ENCODE assay signal across 15 mouse cellular contexts in genomic region chr7:144731897-144732291, GRCm38 (mm10). TPM values are rescaled to one million over a fixed set of nuclear protein-coding genes. Genes with fewer than 3 reads are reported as not detected.
DNase-seq lines count a peak whose midpoint lies in the region; ATAC-seq and TF ChIP-seq lines count a peak whose summit lies in the region.
"Had no signal": no experiment of that assay in that cellular context is flagged by ENCODE, and none has a peak within 500 bp of the region (broad histone marks: within the 10 kb centered on the region; RNA-seq: fewer than 3 reads in every experiment).

No protein-coding gene starts in this region.

- 47% methylated on average over 4 of the region's 4 CpGs for WGBS in forebrain, embryonic 12.5 days
- 34% methylated on average over 4 of the region's 4 CpGs for WGBS in forebrain, embryonic 15.5 days
- 43% methylated on average over 4 of the region's 4 CpGs for WGBS in forebrain, postnatal 0 days

- TF ChIP-seq CTCF in forebrain, postnatal 0 days (IDR thresholded peaks at IDR 0.05; ENCODE audit: low read depth): no peak

- peaks cover 7% of the 10 kb centered on the region for H3K27me3 ChIP-seq in forebrain, embryonic 12.5 days
- H3K27me3 ChIP-seq in forebrain, embryonic 15.5 days: no peaks in the 10 kb centered on the region
- no peaks in the 10 kb centered on the region for H3K27me3 ChIP-seq in forebrain, postnatal 0 days (ENCODE audit: insufficient read depth, low read length)
- H3K27me3 ChIP-seq: midbrain, embryonic 15.5 days; Patski had no signal

- H3K9me3 ChIP-seq in forebrain, embryonic 12.5 days: no peaks in the 10 kb centered on the region
- no peaks in the 10 kb centered on the region for H3K9me3 ChIP-seq in forebrain, embryonic 15.5 days
- H3K9me3 ChIP-seq in forebrain, postnatal 0 days (ENCODE audit: low read length): no peaks in the 10 kb centered on the region
- H3K9me3 ChIP-seq: embryonic facial prominence, embryonic 13.5 days; midbrain, embryonic 15.5 days; neural tube, embryonic 15.5 days had no signal

- H3K4me3 ChIP-seq in forebrain, embryonic 12.5 days (replicated peaks): no peak overlapping the region
- no peak overlapping the region for H3K4me3 ChIP-seq in forebrain, embryonic 15.5 days
- H3K4me3 ChIP-seq in forebrain, postnatal 0 days (ENCODE audit: low read depth, low read length): no peak overlapping the region
- H3K4me3 ChIP-seq: embryonic facial prominence, embryonic 13.5 days; gastrocnemius, adult 2 months; midbrain, embryonic 15.5 days; neural tube, embryonic 15.5 days had no signal

- no peak overlapping the region for H3K4me2 ChIP-seq in forebrain, embryonic 12.5 days
- H3K4me2 ChIP-seq in forebrain, embryonic 15.5 days (replicated peaks): no peak overlapping the region
- no peak overlapping the region for H3K4me2 ChIP-seq in forebrain, postnatal 0 days (ENCODE audit: low read depth)
- H3K4me2 ChIP-seq: embryonic facial prominence, embryonic 13.5 days; midbrain, embryonic 15.5 days; neural tube, embryonic 15.5 days had no signal

- H3K27ac ChIP-seq in forebrain, embryonic 12.5 days: peak overlapping the region; percentile 25; the same call in 1 of the 2 replicates
- no peak overlapping the region for H3K27ac ChIP-seq in forebrain, embryonic 15.5 days (replicated peaks)
- H3K27ac ChIP-seq in forebrain, postnatal 0 days (ENCODE audit: low read depth, low read length): no peak overlapping the region
- H3K27ac ChIP-seq: embryonic facial prominence, embryonic 13.5 days; gastrocnemius, adult 2 months; midbrain, embryonic 15.5 days; neural tube, embryonic 15.5 days had no signal

- DNase-seq in adrenal gland, postnatal 25 days: peak; percentile 18
- DNase-seq in forebrain, postnatal 0 days: peak; percentile 9
- DNase-seq in layer of hippocampus, adult 18-20 months (ENCODE audit: low spot score in 2 of 2): no peak
- no peak for DNase-seq in MN1 (ENCODE audit: low spot score)
- DNase-seq in cerebellum, adult 9-10 months: no peak
- DNase-seq: gastrocnemius, adult 2 months; right cerebral cortex, postnatal 14 days had no signal

- no peaks in the 10 kb centered on the region for H3K36me3 ChIP-seq in forebrain, embryonic 12.5 days (replicated peaks)
- H3K36me3 ChIP-seq in forebrain, embryonic 15.5 days: no peaks in the 10 kb centered on the region
- H3K36me3 ChIP-seq in forebrain, postnatal 0 days (ENCODE audit: insufficient read depth): no peaks in the 10 kb centered on the region
- H3K36me3 ChIP-seq: embryonic facial prominence, embryonic 13.5 days; midbrain, embryonic 15.5 days; neural tube, embryonic 15.5 days had no signal

- no peak overlapping the region for H3K9ac ChIP-seq in forebrain, embryonic 12.5 days
- no peak overlapping the region for H3K9ac ChIP-seq in forebrain, embryonic 15.5 days (replicated peaks)
- H3K9ac ChIP-seq in forebrain, postnatal 0 days: no peak overlapping the region
- H3K9ac ChIP-seq: embryonic facial prominence, embryonic 13.5 days; midbrain, embryonic 15.5 days; neural tube, embryonic 15.5 days had no signal

- ATAC-seq in forebrain, embryonic 12.5 days (ENCODE audit: low FRiP score): no peak
- ATAC-seq in forebrain, embryonic 15.5 days (replicated peaks): no peak; the same call in 1 of the 2 replicates
- ATAC-seq in forebrain, postnatal 0 days: peak; percentile 67; the same call in 1 of the 2 replicates
- ATAC-seq in megakaryocyte progenitor cell, adult 5-6 weeks (replicated peaks; ENCODE audit: poor library complexity): peak; percentile 83
- ATAC-seq: inflammation-experienced regulatory T-cells, adult 6 months; midbrain, embryonic 15.5 days; Patski had no signal

- peaks cover 23% of the 10 kb centered on the region for H3K4me1 ChIP-seq in forebrain, embryonic 12.5 days
- no peaks in the 10 kb centered on the region; the same call in 1 of the 2 replicates for H3K4me1 ChIP-seq in forebrain, embryonic 15.5 days
- H3K4me1 ChIP-seq in forebrain, postnatal 0 days (ENCODE audit: insufficient read depth): no peaks in the 10 kb centered on the region
- H3K4me1 ChIP-seq: embryonic facial prominence, embryonic 13.5 days; midbrain, embryonic 15.5 days; neural tube, embryonic 15.5 days had no signal

RNA-seq across cellular contexts. Expression of gene Ano1, which starts 19.9 kb away (rescaled TPM):
- 17.1 and 27.4 TPM in 2 replicates for polyA plus RNA-seq in forebrain, embryonic 12.5 days (2016; fragmentation: Nextera tagmentation; extraction: Ambion mirVana)
- 7.5 and 7.8 TPM in 2 replicates for polyA plus RNA-seq in forebrain, embryonic 15.5 days (2015; fragmentation: Nextera tagmentation; extraction: Ambion mirVana)
- 18.6 and 25.4 TPM in 2 replicates for total RNA-seq in adrenal gland, postnatal 25 days (2021)
- total RNA-seq in forebrain, postnatal 0 days (2014; rRNA removed): 6.6 and 8.2 TPM in 2 replicates
- 3.1 and 4.6 TPM in 2 replicates for polyA plus RNA-seq in forebrain, postnatal 0 days (2015; fragmentation: Nextera tagmentation; extraction: Ambion mirVana)
- total RNA-seq in megakaryocyte progenitor cell, adult 5-6 weeks (2015): not detected in 2 replicates
- total RNA-seq in megakaryocyte progenitor cell, adult 5-6 weeks (2017): not detected in 2 replicates
- 1 to 10 TPM; 2.6 to 2.8 TPM for total RNA-seq in layer of hippocampus, adult 18-20 months (2021)
- polyA plus RNA-seq: inflammation-experienced regulatory T-cells, adult 6 months had no signal

Comparison
In these comparisons a context has a peak if more than half of its experiments do, and no peak if none do; other contexts are left out.
1. ATAC-seq: peak in forebrain, postnatal 0 days (single experiment) and megakaryocyte progenitor cell, adult 5-6 weeks (single experiment); none in forebrain, embryonic 12.5 days (single experiment) and forebrain, embryonic 15.5 days (single experiment).
2. DNase-seq: peak in adrenal gland, postnatal 25 days (single experiment) and forebrain, postnatal 0 days (single experiment); none in layer of hippocampus, adult 18-20 months (0 of 2), MN1 (single experiment) and cerebellum, adult 9-10 months (single experiment).